Mouse (Mus musculus) cerebellum, postnatal 36 days (tissue): ENCODE data around the gene Zfp385b.

Experiments used
- DNase-seq, 2 experiments: peaks; one replicate each; pipeline ENCODE4 v3.0.0; 2021 to 2022; ENCODE audit warnings: mixed read lengths in 2 of 2

Gene Zfp385b

DNA sequence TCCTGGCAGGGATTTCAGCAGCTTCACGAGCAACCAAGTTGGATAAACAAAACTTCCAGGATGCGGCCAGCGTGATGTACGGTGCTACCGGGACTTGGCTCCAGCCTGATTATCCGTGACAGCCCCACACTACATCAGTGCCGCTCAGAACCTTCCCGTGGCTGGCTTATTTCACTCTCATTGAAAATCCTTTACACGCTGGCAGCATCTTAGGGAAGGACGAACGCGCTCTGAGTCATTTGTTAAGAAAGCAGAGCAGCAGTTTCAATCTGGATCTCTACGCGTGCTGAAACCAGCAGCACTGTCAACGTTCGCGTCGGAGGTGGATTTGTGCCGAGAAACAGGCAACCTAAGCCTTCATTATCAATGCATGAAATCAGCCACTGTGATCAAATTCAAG lies 116.4 kb downstream of the Zfp385b start:
- peak in 1 of 2 experiments; percentile 43 for DNase-seq

DNA sequence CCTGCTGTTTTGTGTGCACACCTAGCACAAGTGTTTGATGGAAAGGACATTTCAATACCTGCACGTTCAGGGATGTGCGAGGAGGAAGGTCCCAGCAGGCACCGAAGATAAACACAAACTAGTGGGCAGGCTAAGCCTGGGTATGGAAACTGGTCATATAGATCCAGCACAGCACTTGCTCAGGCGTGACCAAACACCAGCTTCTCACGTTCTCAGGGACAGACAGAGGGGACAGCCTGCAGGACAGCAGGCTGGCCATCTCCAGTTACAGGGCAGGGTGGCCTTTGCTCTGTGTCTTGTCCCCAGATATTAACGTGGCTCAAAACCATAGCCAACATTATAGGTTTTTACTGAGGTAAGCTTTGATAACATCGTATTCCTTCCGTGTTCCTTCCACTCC lies 128.3 kb downstream of the Zfp385b start:
- DNase-seq: peak in 1 of 2 experiments; percentile 1

DNA sequence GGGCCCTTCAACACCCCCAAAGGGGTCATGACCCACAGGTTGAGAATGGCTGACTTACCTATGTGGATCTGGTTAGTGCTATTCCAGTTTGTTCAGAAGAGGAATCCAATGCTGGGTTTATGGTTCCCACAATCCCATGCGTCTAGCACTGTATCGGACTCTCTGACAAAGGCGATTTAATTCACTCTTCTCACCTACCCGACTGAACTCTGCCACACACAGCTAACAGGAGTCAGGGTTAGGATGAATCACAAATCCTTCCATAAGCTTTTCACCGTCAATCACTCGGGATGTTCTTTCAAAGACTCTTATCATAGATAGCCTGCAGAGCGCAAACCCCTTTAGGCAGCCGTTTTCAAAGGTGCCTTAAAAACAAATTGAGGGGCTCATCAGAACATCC lies 129.1 kb downstream of the Zfp385b start:
- DNase-seq: no peak

DNA sequence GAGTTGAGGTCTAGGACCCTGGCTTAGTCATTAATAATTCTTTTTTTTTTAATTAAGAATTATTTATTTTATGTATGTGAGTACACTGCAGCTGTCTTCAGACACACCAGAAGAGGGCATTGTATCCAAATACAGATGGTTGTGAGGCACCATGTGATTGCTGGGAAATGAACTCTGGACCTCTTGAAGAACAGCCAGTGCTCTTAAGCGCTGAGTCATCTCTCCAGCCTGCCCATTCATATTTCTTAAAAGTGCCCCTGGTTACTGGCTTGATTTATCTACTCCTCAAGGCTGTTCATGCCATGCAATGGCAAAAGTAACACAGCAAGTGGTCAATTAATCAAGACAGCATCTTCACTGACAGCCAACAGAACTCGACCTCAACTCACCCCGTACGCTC lies 130.8 kb downstream of the Zfp385b start:
- DNase-seq: no peak

DNA sequence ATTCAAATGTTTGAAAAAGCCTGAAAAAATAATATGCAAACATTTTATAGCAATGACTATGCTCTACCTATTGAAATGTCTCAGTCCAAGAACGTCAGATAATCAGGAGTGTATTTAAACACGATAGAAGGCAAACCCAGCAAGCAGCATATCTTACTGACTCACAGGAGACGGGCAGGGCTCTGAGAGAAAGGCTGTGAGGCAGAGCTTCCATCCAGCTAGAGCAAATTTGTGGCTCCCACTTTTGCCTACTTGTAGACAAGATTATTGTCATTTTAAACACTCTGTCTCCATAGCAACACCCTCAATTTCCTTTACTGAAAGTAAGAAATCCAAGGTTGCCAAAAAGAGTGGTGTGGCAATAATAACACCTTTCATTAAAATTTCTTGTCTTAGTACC lies 135.4 kb downstream of the Zfp385b start:
- no peak for DNase-seq

DNA sequence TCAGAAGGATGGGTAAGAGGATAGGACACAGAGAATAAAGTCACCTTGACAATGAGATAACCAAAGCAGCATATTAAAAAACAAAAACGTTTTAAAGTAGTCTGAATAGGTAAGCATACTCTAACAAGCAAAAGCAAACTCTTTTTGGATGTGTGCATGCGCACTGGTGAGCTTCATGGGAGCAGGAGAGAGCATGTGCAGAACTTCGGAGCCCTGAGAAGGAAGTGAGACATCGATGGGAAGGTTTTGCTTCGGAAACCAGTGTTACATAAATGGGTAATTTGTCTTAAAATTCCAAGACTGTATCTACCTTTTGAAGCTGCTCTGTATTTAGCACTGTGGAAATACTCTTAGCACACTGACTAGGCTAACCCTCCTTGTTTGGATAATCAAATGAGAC lies 137.2 kb downstream of the Zfp385b start:
- DNase-seq: peak in 1 of 2 experiments; percentile 2

DNA sequence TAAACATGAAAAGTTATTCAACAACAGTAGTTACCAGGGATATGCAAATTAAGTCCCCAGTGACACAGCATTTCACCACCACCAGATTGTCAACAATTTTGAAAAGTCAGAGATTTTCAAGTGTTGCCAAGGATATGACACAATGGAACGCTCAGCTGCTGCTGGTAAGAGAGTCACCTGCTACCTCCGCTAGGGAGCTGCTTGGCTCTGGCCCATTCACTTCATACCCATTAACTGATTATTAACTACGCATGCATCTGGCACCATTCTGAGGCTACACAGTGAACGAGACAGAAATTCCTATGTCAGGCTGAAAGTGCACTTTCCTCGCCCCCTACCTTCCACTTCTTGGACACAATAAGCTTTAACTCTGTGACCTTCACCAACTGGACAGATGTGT lies 137.7 kb downstream of the Zfp385b start:
- peak; percentile 6 to 30 for DNase-seq

DNA sequence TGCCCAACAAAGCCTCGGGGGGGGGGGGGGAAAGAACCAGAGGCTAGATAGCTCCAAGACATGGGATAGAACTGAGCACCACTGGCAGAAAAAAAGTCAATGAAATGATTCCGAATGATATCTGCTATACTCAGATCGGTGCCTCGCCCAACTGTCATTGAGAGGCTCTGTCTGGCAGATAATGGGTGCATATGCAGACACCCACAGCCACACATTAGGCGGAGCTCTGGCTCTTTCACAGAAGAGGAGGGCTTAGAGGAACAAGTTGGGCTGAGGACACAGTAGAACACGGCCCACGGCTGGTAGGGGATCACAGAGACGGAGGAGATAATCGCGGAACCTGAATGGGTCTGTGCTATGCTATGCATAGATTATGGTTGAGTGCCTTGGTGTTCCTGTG lies 145.7 kb downstream of the Zfp385b start:
- no peak for DNase-seq

DNA sequence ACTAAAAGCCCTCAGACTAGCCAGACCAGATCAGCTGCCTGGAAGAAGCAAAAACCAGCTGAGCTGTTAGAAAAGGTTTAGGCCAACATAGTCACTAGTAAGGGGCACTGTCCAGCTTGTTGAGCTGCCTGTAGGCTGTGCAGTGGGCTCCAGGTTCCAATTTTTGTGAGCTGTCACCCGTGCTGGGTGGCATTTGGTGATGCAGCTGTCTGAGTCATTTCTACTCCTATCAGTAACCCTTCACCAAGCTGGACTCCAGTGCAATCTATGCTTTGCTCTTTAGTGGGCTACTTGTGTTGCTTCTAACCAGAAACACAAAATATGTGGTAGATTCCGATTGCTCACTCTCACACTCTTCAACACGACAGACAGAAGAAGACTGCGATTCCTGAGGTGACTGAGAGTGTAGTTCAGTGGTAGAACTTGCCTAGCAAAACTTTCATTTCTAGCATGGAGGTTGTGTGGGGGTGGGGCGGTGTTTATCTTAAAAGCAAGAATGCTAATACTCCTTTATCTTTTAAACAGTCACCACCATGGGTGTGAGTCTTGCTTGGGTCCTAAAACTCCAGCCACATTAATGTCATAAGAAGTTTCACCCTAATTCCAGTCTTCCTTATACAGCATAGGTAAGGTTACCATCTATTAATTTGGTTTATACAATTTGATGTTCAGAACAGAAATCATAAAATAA lies 147.1 kb downstream of the Zfp385b start:
- DNase-seq: no peak

DNA sequence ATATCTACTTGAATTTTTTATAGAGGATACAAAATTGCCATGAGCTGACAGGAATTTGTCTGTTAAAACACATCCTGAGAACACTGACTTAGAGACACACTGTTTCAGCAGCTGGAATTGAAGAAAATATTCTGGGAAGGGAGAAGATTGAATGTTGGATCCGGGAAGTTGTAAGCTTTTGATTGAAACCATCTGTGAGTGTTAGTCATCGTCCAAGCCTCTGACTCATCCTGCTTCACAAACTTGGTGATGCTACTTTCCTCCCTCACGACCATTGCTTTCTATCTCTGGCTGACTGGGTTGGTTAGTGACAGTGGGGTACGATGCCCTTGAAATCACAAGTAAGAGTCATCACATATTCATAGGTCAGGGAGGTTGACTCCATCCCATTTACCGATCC lies 157.3 kb downstream of the Zfp385b start:
- no peak for DNase-seq

DNA sequence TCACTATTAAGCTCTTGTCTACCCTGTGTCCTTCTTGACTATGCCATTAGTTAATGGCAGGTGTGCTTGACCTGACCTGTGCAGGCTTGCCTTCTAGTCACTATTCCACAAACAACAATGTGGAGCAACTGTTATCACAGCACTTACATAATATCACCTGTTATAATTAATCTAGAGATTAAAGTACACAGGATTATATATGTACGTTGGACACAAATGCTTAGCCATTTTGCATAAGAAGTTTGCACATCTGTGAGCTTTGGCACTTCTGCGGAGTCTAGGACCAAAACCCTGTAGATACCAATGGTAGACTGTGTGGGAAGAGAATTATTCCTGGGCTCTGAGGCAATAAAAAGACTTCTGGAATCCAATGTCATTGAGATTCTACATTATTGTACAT lies 165.8 kb downstream of the Zfp385b start:
- DNase-seq: no peak

DNA sequence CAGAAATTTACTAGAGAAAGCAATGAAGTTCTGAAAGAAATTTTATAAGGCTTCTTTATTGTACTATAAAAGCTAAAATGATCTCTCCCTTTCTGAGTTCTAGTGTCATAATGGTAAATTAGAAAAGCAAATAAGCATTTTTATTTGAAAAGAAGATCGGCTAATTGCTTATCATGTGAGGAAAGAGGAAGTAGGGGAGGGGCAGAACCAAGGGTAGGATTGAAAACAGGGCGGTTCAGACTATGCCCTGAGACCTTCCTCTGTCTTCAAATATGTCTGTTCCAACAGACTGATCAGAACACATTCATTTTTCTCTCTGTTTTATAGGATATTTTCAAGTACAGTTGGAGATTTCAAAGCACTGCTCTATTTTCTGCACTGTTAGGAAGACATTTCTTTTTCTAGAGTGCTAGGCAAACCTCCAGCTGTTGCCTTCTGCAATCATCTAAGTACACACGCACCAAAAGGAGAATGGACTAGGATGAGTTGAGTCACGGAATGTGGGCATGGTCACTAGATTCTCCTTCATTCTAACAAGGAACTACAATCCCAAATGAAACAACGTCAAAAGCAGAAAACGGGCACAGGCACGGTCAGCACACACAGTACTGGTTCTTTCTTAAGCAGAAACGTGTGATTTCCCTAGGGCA lies 177.8 kb downstream of the Zfp385b start:
- no peak for DNase-seq

DNA sequence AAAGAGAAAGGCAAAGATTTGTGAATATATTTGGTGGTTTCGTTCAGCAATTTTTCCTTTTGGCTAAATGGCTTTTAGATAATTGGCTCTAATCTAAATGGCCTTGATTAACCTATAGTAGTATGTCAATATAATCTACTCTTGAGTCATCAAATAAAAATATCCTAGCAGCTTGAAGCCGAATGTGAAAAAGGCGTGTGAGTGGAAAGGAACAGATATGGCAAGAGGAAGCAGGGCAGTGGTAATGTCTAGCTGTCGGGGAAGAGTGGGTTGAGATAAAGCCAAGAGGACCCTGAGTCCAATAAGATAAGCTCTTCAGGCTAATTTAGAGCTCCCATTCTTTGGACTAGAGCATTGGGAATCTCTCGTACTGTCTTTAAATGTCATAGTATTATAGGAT lies 179.4 kb downstream of the Zfp385b start:
- DNase-seq: no peak

DNA sequence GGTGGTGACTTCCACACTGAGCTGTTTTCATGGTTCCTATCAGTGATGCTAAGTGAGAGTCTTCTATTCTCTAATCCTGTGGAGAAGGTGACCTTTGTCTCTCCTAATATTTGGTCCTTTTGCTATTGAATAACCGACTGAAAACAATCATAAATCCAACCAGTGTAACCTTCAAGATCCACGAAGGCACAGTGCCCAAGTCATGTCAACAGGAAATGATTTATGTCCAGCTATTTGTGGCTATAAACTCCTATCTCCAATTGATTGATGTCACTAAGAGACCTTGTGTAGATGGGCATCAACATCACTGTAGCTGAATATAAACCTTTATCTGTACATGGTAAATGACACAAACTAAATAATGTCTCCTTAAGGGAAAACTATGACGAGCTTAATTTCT lies 187.8 kb downstream of the Zfp385b start:
- DNase-seq: no peak

DNA sequence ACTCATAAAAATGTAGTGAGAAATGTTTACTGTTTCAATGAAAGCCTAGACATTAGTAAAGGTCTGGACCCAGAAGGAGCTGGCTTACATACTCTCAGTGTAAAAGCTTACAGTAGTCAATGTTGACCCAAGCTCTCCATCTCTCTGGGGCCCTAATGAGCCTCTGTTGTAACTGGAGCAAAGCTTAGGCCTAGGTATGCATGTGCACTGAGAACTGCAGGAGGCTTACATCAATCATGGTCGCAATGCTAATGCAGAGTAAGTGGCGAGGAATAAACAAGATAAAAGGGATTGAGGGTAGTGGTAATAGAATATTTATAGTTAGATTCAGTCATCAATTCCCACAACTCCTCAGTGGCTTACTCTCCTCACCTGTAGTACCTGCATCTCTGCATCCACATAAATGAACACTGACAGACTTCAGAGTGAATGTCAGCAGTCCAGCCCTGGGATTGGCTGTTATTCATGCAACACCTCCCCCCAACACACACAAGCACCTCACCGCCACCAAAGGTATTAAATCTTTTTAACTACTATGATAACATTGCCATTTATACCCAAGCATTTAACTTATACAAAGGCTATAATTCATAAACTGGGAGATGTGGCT lies 191.7 kb downstream of the Zfp385b start:
- DNase-seq: no peak

DNA sequence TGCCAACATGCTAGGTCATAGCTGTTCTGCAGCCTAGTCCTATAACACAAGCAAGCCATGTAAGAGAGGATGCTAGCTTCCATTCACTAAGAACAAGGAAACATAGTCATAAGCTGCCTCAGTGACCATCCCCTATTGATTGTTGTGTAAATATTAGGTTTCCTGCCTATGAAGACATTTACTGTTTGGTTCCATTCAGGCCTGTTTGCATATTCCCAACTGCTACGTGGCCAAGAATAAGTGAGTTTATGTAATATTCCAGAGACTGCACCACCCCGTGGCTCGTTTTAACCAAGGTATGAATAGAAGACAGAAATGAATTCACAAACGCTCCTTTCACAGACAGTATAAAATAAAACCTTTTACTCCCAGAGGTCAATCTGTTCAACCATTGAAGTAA lies 200.8 kb downstream of the Zfp385b start:
- no peak for DNase-seq

DNA sequence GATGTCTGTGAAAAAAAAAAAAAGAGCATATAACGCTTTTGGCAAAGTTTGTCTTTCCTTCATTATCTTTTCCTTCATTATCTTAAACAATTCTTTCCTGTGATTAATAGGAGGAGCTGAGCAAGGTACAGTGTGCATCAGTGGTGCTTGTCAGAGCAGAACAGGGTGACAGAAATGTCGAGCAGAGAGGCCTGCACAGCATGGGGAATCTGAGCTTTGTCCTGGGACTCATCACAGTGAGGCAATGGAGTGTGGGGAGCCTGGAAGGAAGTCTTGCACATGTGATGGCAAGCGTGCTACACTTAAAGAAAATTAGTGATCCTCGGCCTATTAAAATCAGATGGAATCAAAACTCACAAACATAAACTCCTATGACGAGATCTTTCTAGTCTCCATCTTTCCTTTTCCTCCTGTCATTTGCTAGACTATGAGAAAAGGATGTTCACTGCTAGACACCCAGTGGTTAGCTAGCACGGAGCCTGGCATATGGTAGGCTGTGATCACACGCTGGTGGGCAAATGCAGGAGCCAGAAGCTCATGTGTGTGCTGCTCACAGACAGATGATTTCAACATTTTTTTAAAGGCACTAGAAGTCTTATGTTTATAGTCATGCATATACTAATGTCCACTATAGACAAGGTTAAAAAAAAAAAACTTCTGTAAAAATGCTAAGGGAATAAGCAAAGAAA lies 209.0 kb downstream of the Zfp385b start:
- DNase-seq: no peak

DNA sequence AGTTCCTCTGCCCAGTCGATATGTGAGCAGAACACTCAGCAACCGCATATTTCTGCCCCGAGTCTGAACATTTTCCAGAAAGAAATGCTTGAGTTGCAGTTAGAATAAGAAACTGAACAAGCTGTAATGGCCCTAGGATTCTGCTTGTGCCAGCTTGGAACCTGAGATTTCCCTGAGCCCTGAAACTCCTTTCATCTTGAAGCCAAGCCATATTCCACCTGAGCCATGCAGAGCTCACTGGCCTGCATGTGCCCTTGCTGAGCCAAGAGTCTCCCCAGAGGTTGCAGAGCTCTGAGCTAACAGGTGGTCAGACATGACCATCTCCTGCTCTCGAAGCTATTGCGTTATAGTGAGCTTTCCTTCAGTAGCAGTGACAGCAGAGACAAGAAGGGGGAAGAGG lies 210.0 kb downstream of the Zfp385b start:
- DNase-seq: no peak

DNA sequence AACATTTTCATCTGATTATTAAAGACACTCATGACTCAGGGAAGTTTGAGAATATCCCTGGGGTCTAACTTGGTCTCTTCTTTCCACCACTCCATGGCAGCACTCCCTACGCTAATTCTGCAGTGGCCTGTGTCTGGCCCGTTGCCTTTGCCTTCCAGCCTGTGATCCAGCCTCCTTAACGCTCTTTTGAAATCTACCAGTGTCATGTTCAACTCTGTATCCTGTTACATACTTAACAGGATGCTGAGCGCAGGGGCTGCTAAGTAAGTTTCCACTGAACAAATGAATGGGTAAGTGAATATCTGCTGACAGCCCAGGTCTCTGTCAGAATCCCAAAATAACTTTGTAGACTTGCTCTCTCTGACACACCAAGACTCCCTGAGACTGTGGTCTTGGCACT lies 210.8 kb downstream of the Zfp385b start:
- no peak for DNase-seq

DNA sequence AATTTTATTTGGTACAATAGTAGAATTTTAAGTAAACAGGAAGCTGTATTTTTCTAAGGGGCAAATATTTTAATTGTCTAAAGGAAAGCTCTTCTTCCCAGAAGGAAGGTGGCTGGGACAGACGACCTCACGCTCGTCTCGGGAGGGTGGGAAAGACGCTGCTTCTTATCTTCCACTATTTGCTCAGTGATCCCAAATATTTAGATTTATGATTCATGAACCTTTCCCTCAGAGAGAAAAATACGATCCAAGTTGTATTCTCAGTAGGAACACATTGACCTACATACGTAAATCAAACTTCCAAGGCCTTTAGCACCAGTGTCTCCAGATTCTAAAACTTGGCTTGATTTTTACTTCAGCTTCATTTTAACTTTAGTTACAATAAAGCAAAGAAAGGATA lies 226.0 kb downstream of the Zfp385b start:
- no peak for DNase-seq

DNA sequence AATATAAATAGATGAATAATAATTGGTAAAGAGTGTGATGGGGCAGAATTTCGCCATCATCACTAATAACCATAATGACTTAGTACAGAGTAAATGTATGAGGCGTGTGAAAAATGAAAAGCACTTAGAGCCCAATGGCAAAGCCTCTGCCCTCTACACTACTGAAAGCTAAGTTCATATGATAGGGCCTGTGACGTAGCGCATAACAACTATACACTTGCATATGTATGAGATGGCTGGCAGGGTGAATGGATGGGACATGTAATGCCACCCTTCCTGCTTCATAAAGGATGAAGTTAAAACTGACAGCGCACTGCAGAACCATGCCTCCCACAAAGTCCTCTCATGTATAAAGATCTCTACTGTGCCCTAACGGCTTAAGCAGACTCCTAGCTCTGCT lies 226.9 kb downstream of the Zfp385b start:
- no peak for DNase-seq

DNA sequence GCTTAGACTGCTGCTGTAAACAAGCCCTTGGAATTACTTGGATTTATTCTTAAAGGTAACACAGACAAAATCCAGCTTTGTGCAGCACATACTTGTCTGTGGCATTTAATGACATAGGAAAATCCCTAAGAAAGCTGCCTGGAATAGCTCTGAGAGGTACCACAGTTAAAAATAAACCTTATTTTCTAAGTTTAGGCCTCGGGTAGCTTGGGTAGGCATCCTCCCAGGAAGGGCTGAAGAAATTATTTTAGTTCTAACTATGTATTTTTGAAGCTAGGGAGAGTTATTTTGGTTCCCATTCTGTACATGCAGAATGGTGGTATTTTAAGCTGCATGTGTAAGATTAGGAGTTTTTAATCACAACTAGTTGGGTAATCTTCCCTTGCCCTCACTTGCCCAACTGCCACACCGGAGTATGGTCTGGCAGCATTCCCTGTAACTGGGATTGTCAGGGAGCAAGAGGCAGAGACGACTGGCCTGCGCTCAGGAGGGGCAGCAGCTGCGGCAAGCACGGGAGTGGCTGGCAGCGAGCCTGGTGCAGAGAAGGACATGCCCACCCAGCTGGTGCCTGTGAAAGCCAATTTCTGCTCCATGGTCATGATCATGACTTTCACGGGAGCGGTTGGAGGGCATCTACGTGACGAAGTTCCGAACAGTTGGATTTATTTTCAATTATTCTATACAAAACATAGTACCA lies 230.1 kb downstream of the Zfp385b start:
- peak; percentile 82 to 87 for DNase-seq

DNA sequence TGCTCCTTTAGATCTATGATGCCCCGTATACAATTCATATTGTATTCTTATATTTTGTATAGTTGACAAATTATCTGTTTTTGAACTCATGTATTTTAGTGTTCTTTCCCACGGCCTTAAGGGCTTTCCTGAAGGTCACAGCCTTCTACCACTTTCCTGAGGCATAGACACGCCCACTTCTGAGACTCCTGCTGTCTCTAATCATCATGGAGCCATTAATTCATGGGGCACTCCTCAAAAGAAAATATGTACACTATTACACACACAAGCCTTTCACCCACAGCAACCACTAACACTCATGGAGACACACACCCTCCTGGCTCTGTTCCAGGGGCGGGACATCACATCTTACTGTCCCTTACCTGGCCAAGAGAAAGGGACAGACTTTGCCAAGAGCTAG lies 232.1 kb downstream of the Zfp385b start:
- DNase-seq: no peak
